Mouse (Mus musculus): ENCODE results near the gene Gm49355. TPM values are rescaled to one million over a fixed set of nuclear protein-coding genes. Genes with fewer than 3 reads are reported as not detected.

The Gm49355 gene
- total and polyA plus RNA-seq, 2 experiments = 0.18 TPM; not detected in 1

DNA sequence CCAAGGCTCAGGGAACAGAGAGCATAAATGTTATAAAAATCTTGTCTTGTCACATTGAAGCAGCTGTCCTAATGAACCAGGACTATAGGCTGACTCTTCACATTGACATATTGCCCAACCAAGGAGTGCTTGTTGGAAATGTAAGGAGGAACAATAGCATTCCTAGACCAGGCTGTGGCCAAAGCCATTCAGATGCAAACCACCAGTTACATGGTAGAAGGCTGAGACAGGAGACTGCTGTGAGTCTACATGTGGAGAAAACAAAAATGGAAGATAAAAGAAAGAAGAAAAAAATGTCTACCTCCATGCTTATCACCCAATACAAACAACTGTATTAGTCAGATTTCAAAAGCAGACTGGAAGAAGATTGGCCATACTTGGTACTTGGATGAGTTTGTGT lies 15.4 kb downstream of the Gm49355 start:
- DNase-seq (ENCODE audit: extremely low read depth, low read depth, low spot score) = no peak
- Histone ChIP-seq H3K27me3 (ENCODE audit: control insufficient read depth, insufficient read depth, low read length) (no peaks in the 10 kb centered on the region), H3K4me1 (ENCODE audit: control insufficient read depth, insufficient read depth, low read length) (peaks cover 4% of the 10 kb centered on the region; the same call in 1 of the 2 replicates), H3K4me3 (ENCODE audit: insufficient read depth, low read depth, low read length) (no peak overlapping the region), H3K9ac (ENCODE audit: low read depth, low read length) (no peak overlapping the region), H3K27ac (replicated peaks; ENCODE audit: insufficient read depth, low read depth, low read length) (no peak overlapping the region), H3K36me3 (ENCODE audit: control insufficient read depth, insufficient read depth, low read length) (peaks cover 31% of the 10 kb centered on the region), H3K79me2 (ENCODE audit: control insufficient read depth, insufficient read depth, low read length) (no peaks in the 10 kb centered on the region)
- no peak for TF ChIP-seq CTCF (IDR thresholded peaks at IDR 0.05; ENCODE audit: low read depth, low read length)
- TF ChIP-seq POLR2A (IDR thresholded peaks at IDR 0.05; ENCODE audit: extremely low read depth, insufficient read depth, low read length) = no peak

- TF ChIP-seq CTCF (IDR thresholded peaks at IDR 0.05; ENCODE audit: low read depth, low read length) (no peak), POLR2A (IDR thresholded peaks at IDR 0.05; ENCODE audit: extremely low read depth, insufficient read depth, low read length) (no peak)
- H3K27me3 ChIP-seq (ENCODE audit: control insufficient read depth, insufficient read depth, low read length) = no peaks in the 10 kb centered on the region
- no peaks in the 10 kb centered on the region for H3K79me2 ChIP-seq (ENCODE audit: control insufficient read depth, insufficient read depth, low read length)
- H3K27ac ChIP-seq (replicated peaks; ENCODE audit: insufficient read depth, low read depth, low read length) = no peak overlapping the region
- DNase-seq (ENCODE audit: extremely low read depth, low read depth, low spot score) = no peak
- H3K4me1 ChIP-seq (ENCODE audit: control insufficient read depth, insufficient read depth, low read length) = peaks cover 4% of the 10 kb centered on the region; the same call in 1 of the 2 replicates
- 93% methylated on average over 6 of the region's 6 CpGs for WGBS
- peaks cover 31% of the 10 kb centered on the region for H3K36me3 ChIP-seq (ENCODE audit: control insufficient read depth, insufficient read depth, low read length)
- no peak overlapping the region for H3K9ac ChIP-seq (ENCODE audit: low read depth, low read length)
- no peak overlapping the region for H3K4me3 ChIP-seq (ENCODE audit: insufficient read depth, low read depth, low read length)
Observed at GRCm38 (mm10) chr14:12299654-12300053, 15.9 kb downstream of the Gm49355 start.

GRCm38 (mm10) chr14:12300275-12300674 lies 16.5 kb downstream of the Gm49355 start:
- H3K4me3 ChIP-seq (ENCODE audit: insufficient read depth, low read depth, low read length) = no peak overlapping the region
- WGBS = 86% methylated on average over 4 of the region's 4 CpGs
- no peak overlapping the region for H3K27ac ChIP-seq (replicated peaks; ENCODE audit: insufficient read depth, low read depth, low read length)
- peaks cover 31% of the 10 kb centered on the region for H3K36me3 ChIP-seq (ENCODE audit: control insufficient read depth, insufficient read depth, low read length)
- peaks cover 4% of the 10 kb centered on the region; the same call in 1 of the 2 replicates for H3K4me1 ChIP-seq (ENCODE audit: control insufficient read depth, insufficient read depth, low read length)
- DNase-seq (ENCODE audit: extremely low read depth, low read depth, low spot score) = no peak
- H3K9ac ChIP-seq (ENCODE audit: low read depth, low read length) = no peak overlapping the region
- H3K79me2 ChIP-seq (ENCODE audit: control insufficient read depth, insufficient read depth, low read length) = no peaks in the 10 kb centered on the region
- TF ChIP-seq CTCF (IDR thresholded peaks at IDR 0.05; ENCODE audit: low read depth, low read length) (no peak), POLR2A (IDR thresholded peaks at IDR 0.05; ENCODE audit: extremely low read depth, insufficient read depth, low read length) (no peak)
- no peaks in the 10 kb centered on the region for H3K27me3 ChIP-seq (ENCODE audit: control insufficient read depth, insufficient read depth, low read length)

DNA sequence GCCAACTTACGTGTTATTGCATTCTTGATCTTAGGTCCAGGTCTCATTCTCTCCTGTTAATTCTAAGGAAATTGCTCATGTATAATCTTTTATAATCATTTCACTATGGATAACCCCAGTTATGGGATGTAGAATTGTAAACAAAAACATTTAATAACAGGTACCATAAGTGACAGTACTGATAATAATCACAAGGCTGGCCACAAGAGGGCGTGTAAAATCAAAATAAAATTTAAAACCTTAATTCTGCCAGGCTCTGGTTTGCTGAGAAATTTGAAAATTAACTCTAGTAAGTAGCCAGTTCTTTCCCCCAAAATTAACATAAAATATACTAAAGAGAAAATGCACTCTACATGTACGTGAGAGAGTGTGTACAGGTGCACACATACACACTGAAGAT lies 16.9 kb downstream of the Gm49355 start:
- Histone ChIP-seq H3K9ac (ENCODE audit: low read depth, low read length) (no peak overlapping the region), H3K4me1 (ENCODE audit: control insufficient read depth, insufficient read depth, low read length) (peaks cover 4% of the 10 kb centered on the region; the same call in 1 of the 2 replicates), H3K79me2 (ENCODE audit: control insufficient read depth, insufficient read depth, low read length) (no peaks in the 10 kb centered on the region), H3K4me3 (ENCODE audit: insufficient read depth, low read depth, low read length) (no peak overlapping the region), H3K27ac (replicated peaks; ENCODE audit: insufficient read depth, low read depth, low read length) (no peak overlapping the region), H3K27me3 (ENCODE audit: control insufficient read depth, insufficient read depth, low read length) (no peaks in the 10 kb centered on the region), H3K36me3 (ENCODE audit: control insufficient read depth, insufficient read depth, low read length) (peaks cover 31% of the 10 kb centered on the region)
- TF ChIP-seq POLR2A (IDR thresholded peaks at IDR 0.05; ENCODE audit: extremely low read depth, insufficient read depth, low read length) = no peak
- TF ChIP-seq CTCF (IDR thresholded peaks at IDR 0.05; ENCODE audit: low read depth, low read length) = no peak
- 78% methylated on average over 3 of the region's 3 CpGs for WGBS
- no peak for DNase-seq (ENCODE audit: extremely low read depth, low read depth, low spot score)

DNA sequence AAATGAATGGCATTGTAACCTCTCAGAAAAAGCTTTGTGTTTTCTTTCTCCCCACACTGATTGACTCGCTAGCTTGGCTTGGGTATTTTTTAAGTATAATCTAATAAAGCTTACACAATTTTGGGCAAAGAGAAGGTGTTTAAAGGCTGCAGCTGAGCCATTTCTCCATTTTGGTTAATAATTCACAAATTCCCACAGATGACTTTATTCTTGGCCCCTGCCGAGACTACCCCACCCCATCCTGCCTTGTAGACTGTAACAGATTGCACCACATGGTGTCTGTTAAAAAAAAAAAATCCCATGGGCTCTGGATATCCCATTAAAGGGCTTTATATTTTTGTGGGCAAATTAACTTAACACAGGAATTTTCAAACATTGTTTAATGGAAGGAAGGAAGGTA lies 19.3 kb downstream of the Gm49355 start:
- Histone ChIP-seq H3K79me2 (ENCODE audit: control insufficient read depth, insufficient read depth, low read length) (no peaks in the 10 kb centered on the region), H3K27me3 (ENCODE audit: control insufficient read depth, insufficient read depth, low read length) (no peaks in the 10 kb centered on the region), H3K4me3 (ENCODE audit: insufficient read depth, low read depth, low read length) (no peak overlapping the region), H3K27ac (replicated peaks; ENCODE audit: insufficient read depth, low read depth, low read length) (no peak overlapping the region), H3K36me3 (ENCODE audit: control insufficient read depth, insufficient read depth, low read length) (peaks cover 18% of the 10 kb centered on the region), H3K9ac (ENCODE audit: low read depth, low read length) (no peak overlapping the region), H3K4me1 (ENCODE audit: control insufficient read depth, insufficient read depth, low read length) (peaks cover 4% of the 10 kb centered on the region; the same call in 1 of the 2 replicates)
- DNase-seq (ENCODE audit: extremely low read depth, low read depth, low spot score) = peak; percentile 83
- TF ChIP-seq POLR2A (IDR thresholded peaks at IDR 0.05; ENCODE audit: extremely low read depth, insufficient read depth, low read length) = no peak
- TF ChIP-seq CTCF (IDR thresholded peaks at IDR 0.05; ENCODE audit: low read depth, low read length) = no peak
- 27% methylated on average over 2 of the region's 2 CpGs for WGBS

- Histone ChIP-seq H3K4me1 (ENCODE audit: control insufficient read depth, insufficient read depth, low read length) (no peaks in the 10 kb centered on the region), H3K4me3 (ENCODE audit: insufficient read depth, low read depth, low read length) (no peak overlapping the region), H3K27ac (replicated peaks; ENCODE audit: insufficient read depth, low read depth, low read length) (no peak overlapping the region), H3K79me2 (ENCODE audit: control insufficient read depth, insufficient read depth, low read length) (no peaks in the 10 kb centered on the region), H3K9ac (ENCODE audit: low read depth, low read length) (no peak overlapping the region), H3K27me3 (ENCODE audit: control insufficient read depth, insufficient read depth, low read length) (peaks cover 7% of the 10 kb centered on the region), H3K36me3 (ENCODE audit: control insufficient read depth, insufficient read depth, low read length) (no peaks in the 10 kb centered on the region)
- peak; percentile 55 for DNase-seq (ENCODE audit: extremely low read depth, low read depth, low spot score)
- WGBS = 63% methylated on average over 7 of the region's 7 CpGs
- no peak for TF ChIP-seq POLR2A (IDR thresholded peaks at IDR 0.05; ENCODE audit: extremely low read depth, insufficient read depth, low read length)
- peak; percentile 56; the same call in 1 of the 2 replicates for TF ChIP-seq CTCF (IDR thresholded peaks at IDR 0.05; ENCODE audit: low read depth, low read length)
Observed at GRCm38 (mm10) chr14:12333622-12334021, 49.8 kb downstream of the Gm49355 start.
